In the genomic region with DNA sequence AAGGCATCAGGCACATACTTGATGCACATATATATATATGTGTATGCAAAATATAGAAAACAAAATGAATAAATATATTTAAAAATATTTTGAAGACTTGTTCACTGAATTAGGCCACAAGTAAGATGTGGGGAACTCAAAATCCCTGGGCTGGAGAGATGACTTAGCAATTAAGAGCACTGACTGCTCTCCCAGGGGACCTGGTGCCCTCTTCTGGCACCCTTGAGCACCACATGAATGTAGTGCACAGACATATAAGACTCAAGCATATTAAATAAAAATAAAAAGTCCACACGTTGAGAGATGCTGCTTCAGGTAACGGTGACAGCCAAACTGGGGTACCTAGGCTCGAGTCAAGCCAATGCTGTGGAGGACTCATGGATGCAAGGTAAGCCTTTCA, we compare ENCODE assay signal across 8 mouse cellular contexts. TPM values are rescaled to one million over a fixed set of nuclear protein-coding genes. Genes with fewer than 3 reads are reported as not detected.
DNase-seq lines count a peak whose midpoint lies in the region; ATAC-seq lines count a peak whose summit lies in the region.

No protein-coding gene starts in this region.

- H3K4me1 ChIP-seq in midbrain, embryonic 14.5 days (ENCODE audit: control insufficient read depth, insufficient read depth, low read length) = peaks cover 5% of the 10 kb centered on the region
- peaks cover 9% of the 10 kb centered on the region for H3K4me1 ChIP-seq in midbrain, embryonic 16.5 days (ENCODE audit: control insufficient read depth, insufficient read depth, low read length)

- WGBS in midbrain, embryonic 14.5 days = 61% methylated on average over 3 of the region's 3 CpGs
- WGBS in midbrain, embryonic 16.5 days = 65% methylated on average over 3 of the region's 3 CpGs

- no peaks in the 10 kb centered on the region for H3K27me3 ChIP-seq in midbrain, embryonic 14.5 days (ENCODE audit: control insufficient read depth, insufficient read depth, low read length)
- no peaks in the 10 kb centered on the region for H3K27me3 ChIP-seq in midbrain, embryonic 16.5 days (ENCODE audit: control insufficient read depth, insufficient read depth, low read depth, low read length)

- H3K9me3 ChIP-seq in midbrain, embryonic 14.5 days (ENCODE audit: control insufficient read depth, low read length) = no peaks in the 10 kb centered on the region
- no peaks in the 10 kb centered on the region for H3K9me3 ChIP-seq in midbrain, embryonic 16.5 days (replicated peaks; ENCODE audit: control insufficient read depth, low read length, poor library complexity, severe bottlenecking)

- no peak overlapping the region for H3K27ac ChIP-seq in midbrain, embryonic 14.5 days (replicated peaks; ENCODE audit: low read depth, low read length)
- no peak overlapping the region for H3K27ac ChIP-seq in midbrain, embryonic 16.5 days (ENCODE audit: low read length)

- DNase-seq in adrenal gland, adult 2 months = peak; percentile 38
- DNase-seq in adrenal gland, postnatal 4 days (ENCODE audit: low spot score in 2 of 2) = no peak
- DNase-seq in midbrain, embryonic 14.5 days = peak; percentile 50
- peak; percentile 6 for DNase-seq in embryo, embryonic 10.5 days (ENCODE audit: low spot score)
- DNase-seq in lung, postnatal 25 days (ENCODE audit: low spot score) = peak; percentile 41
- no peak for DNase-seq in ovary, postnatal 14 days (ENCODE audit: low spot score)
- DNase-seq in yolk sac, embryonic 10.5 days (ENCODE audit: low spot score) = no peak

- no peak overlapping the region for H3K9ac ChIP-seq in midbrain, embryonic 14.5 days (replicated peaks; ENCODE audit: low read length)
- no peak overlapping the region for H3K9ac ChIP-seq in midbrain, embryonic 16.5 days (ENCODE audit: low read depth, low read length)

- no peak overlapping the region for H3K4me2 ChIP-seq in midbrain, embryonic 14.5 days (ENCODE audit: low read length)
- H3K4me2 ChIP-seq in midbrain, embryonic 16.5 days (ENCODE audit: low read length) = no peak overlapping the region

- no peak overlapping the region for H3K4me3 ChIP-seq in midbrain, embryonic 14.5 days (replicated peaks; ENCODE audit: low read depth, low read length)
- no peak overlapping the region for H3K4me3 ChIP-seq in midbrain, embryonic 16.5 days (ENCODE audit: low read depth, low read length)

- no peak for ATAC-seq in midbrain, embryonic 14.5 days (ENCODE audit: low FRiP score, low TSS enrichment)
- ATAC-seq in midbrain, embryonic 16.5 days = no peak

- H3K36me3 ChIP-seq in midbrain, embryonic 14.5 days (ENCODE audit: control insufficient read depth, insufficient read depth, low read length) = 0 out of 2 replicates have a peak, but pooled peaks cover 3% of the 10 kb centered on the region
- no peaks in the 10 kb centered on the region for H3K36me3 ChIP-seq in midbrain, embryonic 16.5 days (ENCODE audit: control insufficient read depth, insufficient read depth, low read length)

RNA-seq across cellular contexts. Expression of a gene that starts 2.4 kb away (rescaled TPM):
- 10 to 100 TPM; 39.5 to 43.6 TPM for total RNA-seq in adrenal gland, adult 2 months (2021)
- 36.9 and 42.0 TPM in 2 replicates for polyA plus RNA-seq in adrenal gland, adult 2 months (2012; rRNA removed)
- total RNA-seq in adrenal gland, postnatal 4 days (2021) = 10 to 100 TPM; 58.3 to 60.1 TPM
- 81.6 and 90.4 TPM in 2 replicates for polyA plus RNA-seq in midbrain, embryonic 14.5 days (2014; fragmentation: Nextera tagmentation; extraction: Ambion mirVana)
- polyA plus RNA-seq in midbrain, embryonic 16.5 days (2015; fragmentation: Nextera tagmentation; extraction: Ambion mirVana) = 99.8 and 102 TPM in 2 replicates

RNA-seq across cellular contexts. Expression of a gene that starts 31.7 kb away (rescaled TPM):
- total RNA-seq in adrenal gland, adult 2 months (2021) = 10 to 100 TPM; 18.9 to 24.2 TPM
- 17.6 and 27.3 TPM in 2 replicates for polyA plus RNA-seq in adrenal gland, adult 2 months (2012; rRNA removed)
- total RNA-seq in adrenal gland, postnatal 4 days (2021) = 10 to 100 TPM; 22.1 to 26.5 TPM
- 56.1 and 60.9 TPM in 2 replicates for polyA plus RNA-seq in midbrain, embryonic 14.5 days (2014; fragmentation: Nextera tagmentation; extraction: Ambion mirVana)
- polyA plus RNA-seq in midbrain, embryonic 16.5 days (2015; fragmentation: Nextera tagmentation; extraction: Ambion mirVana) = 74.3 and 84.5 TPM in 2 replicates

Comparison
In these comparisons a context has a peak if more than half of its experiments do, and no peak if none do; other contexts are left out.
1. DNase-seq: peak in adrenal gland, adult 2 months (single experiment), midbrain, embryonic 14.5 days (single experiment), embryo, embryonic 10.5 days (single experiment) and lung, postnatal 25 days (single experiment); none in adrenal gland, postnatal 4 days (0 of 2), ovary, postnatal 14 days (single experiment) and yolk sac, embryonic 10.5 days (single experiment).